Mouse (Mus musculus) liver, embryonic 11.5 days (tissue): ENCODE measurements around the gene Abcc8. TPM values are rescaled to one million over a fixed set of nuclear protein-coding genes. Genes with fewer than 3 reads are reported as not detected.

Experiments used
- ATAC-seq: fragments of 200-750 bp; cut with Nextera tagmentation; replicated peaks from 2 replicates; pipeline ENCODE4 v1.8.0; 2017; ENCODE audit warnings: moderate number of reproducible peaks, mild to moderate bottlenecking, moderate TSS enrichment, moderate library complexity; ENCODE audit not compliant: low FRiP score
- DNase-seq: peaks from one replicate; pipeline ENCODE4 v3.0.0-alpha.2; 2017; ENCODE audit warnings: low spot score
- H3K27ac ChIP-seq: fragments of 300-500 bp; sonication (generic); 2 replicates; pipeline ENCODE4 v1.5.1; 2014; ENCODE audit warnings: mild to moderate bottlenecking, low read depth, low read length, control low read depth
- H3K27me3 ChIP-seq: fragments of 300-500 bp; sonication (generic); replicated peaks from 2 replicates; pipeline ENCODE4 v1.6.1; 2014; ENCODE audit warnings: low read length, mixed read lengths; ENCODE audit not compliant: control insufficient read depth, insufficient read depth
- H3K36me3 ChIP-seq: fragments of 300-500 bp; sonication (generic); 2 replicates; pipeline ENCODE4 v1.6.1; 2014; ENCODE audit warnings: mild to moderate bottlenecking, low read length, moderate library complexity, mixed read lengths; ENCODE audit not compliant: control insufficient read depth, insufficient read depth
- H3K4me1 ChIP-seq: fragments of 300-500 bp; sonication (generic); replicated peaks from 2 replicates; pipeline ENCODE4 v1.6.1; 2014; ENCODE audit warnings: low read length, mixed read lengths; ENCODE audit not compliant: control insufficient read depth, insufficient read depth
- H3K4me2 ChIP-seq: fragments of 300-500 bp; sonication (generic); 2 replicates; pipeline ENCODE4 v1.6.1; 2014; ENCODE audit warnings: mild to moderate bottlenecking, control low read depth, moderate library complexity
- H3K4me3 ChIP-seq: fragments of 300-500 bp; sonication (generic); 2 replicates; pipeline ENCODE4 v1.5.1; 2014; ENCODE audit warnings: low read depth, low read length, control low read depth
- H3K9ac ChIP-seq: fragments of 300-500 bp; sonication (generic); 2 replicates; pipeline ENCODE4 v1.6.1; 2014; ENCODE audit warnings: low read depth, low read length, control low read depth
- H3K9me3 ChIP-seq: fragments of 300-500 bp; sonication (generic); 2 replicates; pipeline ENCODE4 v1.6.1; 2016; ENCODE audit warnings: low read length, inconsistent platforms, mixed read lengths; ENCODE audit not compliant: control insufficient read depth
- WGBS: fragments of 180-500 bp; shearing (Covaris S2); extraction: QIAGEN DNeasy Blood & Tissue Kit; methylation state at CpG from one replicate; pipeline ENCODE4 v1.1.7; 2014; 5-methylcytosine and 5-hydroxymethylcytosine counted together
- polyA plus RNA-seq: library from polyadenylated mRNA; unstranded; fragments of >200 nt; fragmentation: Nextera tagmentation; extraction: Ambion mirVana; gene quantifications from 2 replicates; pipeline ENCODE4 v1.2.1, GENCODE M21; 2014

Gene Abcc8
- polyA plus RNA-seq, 1 experiment from 2014 or later = 0.71 TPM

- Histone ChIP-seq H3K4me3 (no peak overlapping the region), H3K27ac (no peak overlapping the region), H3K36me3 (no peaks in the 10 kb centered on the region), H3K9me3 (no peaks in the 10 kb centered on the region), H3K9ac (no peak overlapping the region), H3K27me3 (peaks cover 7% of the 10 kb centered on the region), H3K4me2 (no peak overlapping the region), H3K4me1 (0 out of 2 replicates have a peak, but pooled peaks cover 4% of the 10 kb centered on the region)
- WGBS = 48% methylated on average over 7 of the region's 7 CpGs
- ATAC-seq (no peak), DNase-seq (no peak)
These were observed 50.2 kb downstream of the Abcc8 start for GRCm38 (mm10) chr7:46129463-46130179.

- DNase-seq = no peak
- H3K9me3 ChIP-seq = no peaks in the 10 kb centered on the region
- 49% methylated on average over 7 of the region's 7 CpGs for WGBS
- no peaks in the 10 kb centered on the region; the same call in 1 of the 2 replicates for H3K27me3 ChIP-seq
- no peak overlapping the region for H3K9ac ChIP-seq
- H3K27ac ChIP-seq = no peak overlapping the region
- no peak overlapping the region for H3K4me3 ChIP-seq
- no peaks in the 10 kb centered on the region for H3K36me3 ChIP-seq
- no peak overlapping the region for H3K4me2 ChIP-seq
- H3K4me1 ChIP-seq = no peaks in the 10 kb centered on the region
- no peak for ATAC-seq
These were observed 51.6 kb downstream of the Abcc8 start for GRCm38 (mm10) chr7:46128196-46128595.

DNA sequence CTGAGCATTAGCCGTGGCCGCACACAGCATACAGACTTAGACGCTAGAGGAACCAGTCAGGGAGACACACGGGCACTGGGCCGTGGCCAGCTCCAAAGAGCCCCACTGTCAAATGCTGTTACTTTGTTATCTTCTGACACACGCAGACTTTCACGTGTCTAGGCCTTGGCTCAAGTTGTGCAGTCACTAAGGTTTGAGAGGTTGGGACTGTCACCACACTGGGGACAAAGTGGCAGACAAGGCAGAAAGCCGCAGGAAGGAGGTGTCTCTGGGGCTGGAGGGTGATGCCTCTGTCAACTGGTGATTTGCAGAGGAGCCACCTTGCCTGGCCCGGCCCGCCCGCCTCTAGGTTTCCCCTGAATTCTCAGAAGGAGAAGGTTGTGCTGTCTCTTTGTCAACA is 54.5 kb downstream of the Abcc8 start:
- Histone ChIP-seq H3K9me3 (no peaks in the 10 kb centered on the region), H3K4me3 (no peak overlapping the region), H3K27me3 (no peaks in the 10 kb centered on the region), H3K27ac (no peak overlapping the region), H3K36me3 (no peaks in the 10 kb centered on the region), H3K9ac (no peak overlapping the region), H3K4me1 (no peaks in the 10 kb centered on the region), H3K4me2 (no peak overlapping the region)
- DNase-seq (no peak), ATAC-seq (no peak)
- WGBS = 75% methylated on average over 11 of the region's 11 CpGs

GRCm38 (mm10) chr7:46124460-46124859 is 55.4 kb downstream of the Abcc8 start:
- H3K27ac ChIP-seq = no peak overlapping the region
- 70% methylated on average over 6 of the region's 6 CpGs for WGBS
- no peaks in the 10 kb centered on the region for H3K27me3 ChIP-seq
- no peaks in the 10 kb centered on the region for H3K4me1 ChIP-seq
- DNase-seq = no peak
- H3K4me2 ChIP-seq = no peak overlapping the region
- no peak for ATAC-seq
- no peak overlapping the region for H3K9ac ChIP-seq
- H3K36me3 ChIP-seq = no peaks in the 10 kb centered on the region
- H3K4me3 ChIP-seq = no peak overlapping the region
- H3K9me3 ChIP-seq = no peaks in the 10 kb centered on the region

GRCm38 (mm10) chr7:46122964-46123363 is 56.9 kb downstream of the Abcc8 start:
- H3K4me1 ChIP-seq = no peaks in the 10 kb centered on the region
- no peak overlapping the region for H3K27ac ChIP-seq
- H3K4me2 ChIP-seq = no peak overlapping the region
- no peak overlapping the region for H3K9ac ChIP-seq
- no peaks in the 10 kb centered on the region for H3K27me3 ChIP-seq
- no peaks in the 10 kb centered on the region for H3K36me3 ChIP-seq
- H3K4me3 ChIP-seq = no peak overlapping the region
- DNase-seq (no peak), ATAC-seq (no peak)
- 46% methylated on average over 4 of the region's 4 CpGs for WGBS
- no peaks in the 10 kb centered on the region for H3K9me3 ChIP-seq

DNA sequence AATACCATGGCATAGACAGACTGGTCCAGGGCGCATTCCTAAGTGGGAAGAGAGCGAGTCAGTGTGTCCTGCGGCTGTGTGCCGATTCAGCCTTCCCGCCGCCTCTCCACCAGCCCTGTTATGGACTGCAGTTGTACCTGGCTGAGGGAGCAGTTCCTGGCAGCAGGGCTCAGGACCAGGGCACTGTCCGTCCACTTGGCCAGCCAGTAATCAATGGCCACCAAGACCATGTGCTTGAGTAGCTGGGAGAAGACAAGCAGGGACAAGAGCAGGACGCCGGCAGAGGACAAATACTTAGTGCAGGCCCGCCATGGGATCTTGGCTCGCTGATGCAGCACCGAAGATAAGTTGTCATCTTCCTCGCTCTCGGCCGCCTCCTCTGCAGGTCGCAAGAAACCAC is 62.8 kb downstream of the Abcc8 start:
- Histone ChIP-seq H3K27ac (no peak overlapping the region), H3K27me3 (no peaks in the 10 kb centered on the region), H3K36me3 (no peaks in the 10 kb centered on the region), H3K9ac (no peak overlapping the region), H3K9me3 (no peaks in the 10 kb centered on the region), H3K4me3 (no peak overlapping the region), H3K4me1 (no peaks in the 10 kb centered on the region), H3K4me2 (no peak overlapping the region)
- WGBS = 87% methylated on average over 16 of the region's 16 CpGs
- DNase-seq (no peak), ATAC-seq (no peak)

- Histone ChIP-seq H3K27me3 (no peaks in the 10 kb centered on the region), H3K27ac (no peak overlapping the region), H3K4me1 (no peaks in the 10 kb centered on the region), H3K36me3 (no peaks in the 10 kb centered on the region), H3K9me3 (no peaks in the 10 kb centered on the region), H3K4me3 (no peak overlapping the region), H3K9ac (no peak overlapping the region), H3K4me2 (no peak overlapping the region)
- DNase-seq (no peak), ATAC-seq (no peak)
- 51% methylated on average over 10 of the region's 10 CpGs for WGBS
These were observed 63.7 kb downstream of the Abcc8 start for GRCm38 (mm10) chr7:46116118-46116581.

GRCm38 (mm10) chr7:46113435-46113834 is 66.4 kb downstream of the Abcc8 start:
- Histone ChIP-seq H3K4me2 (no peak overlapping the region), H3K27me3 (no peaks in the 10 kb centered on the region), H3K27ac (no peak overlapping the region), H3K9me3 (no peaks in the 10 kb centered on the region), H3K4me1 (no peaks in the 10 kb centered on the region), H3K9ac (no peak overlapping the region), H3K36me3 (no peaks in the 10 kb centered on the region), H3K4me3 (no peak overlapping the region)
- 82% methylated on average over 3 of the region's 3 CpGs for WGBS
- no peak for ATAC-seq
- DNase-seq = no peak

GRCm38 (mm10) chr7:46111938-46112337 is 67.9 kb downstream of the Abcc8 start:
- H3K36me3 ChIP-seq = no peaks in the 10 kb centered on the region
- H3K27me3 ChIP-seq = no peaks in the 10 kb centered on the region
- no peaks in the 10 kb centered on the region for H3K9me3 ChIP-seq
- no peak overlapping the region for H3K27ac ChIP-seq
- DNase-seq = no peak
- 63% methylated on average over 6 of the region's 6 CpGs for WGBS
- ATAC-seq = no peak
- no peak overlapping the region for H3K4me2 ChIP-seq
- H3K4me1 ChIP-seq = no peaks in the 10 kb centered on the region
- H3K4me3 ChIP-seq = no peak overlapping the region
- H3K9ac ChIP-seq = no peak overlapping the region
